Mouse (Mus musculus) E14TG2a.4 (cell line): ENCODE measurements around the gene Tnfsf10.
A peak's percentile ranks its signal among the peaks of the same experiment; 100 is the strongest.
"Not testable (repeated sequence)": the region's sequence is repeated elsewhere in the genome, so short reads cannot be mapped to it uniquely, and the experiment has no call there.

Source experiments
- H3K27me3 ChIP-seq: 2 replicates; pipeline ENCODE4 v1.6.1; 2014; ENCODE audit warnings: low read length, control low read depth; ENCODE audit not compliant: insufficient read depth
- H3K36me3 ChIP-seq: 2 replicates; pipeline ENCODE4 v1.6.1; 2014; ENCODE audit warnings: low read length, control low read depth; ENCODE audit not compliant: insufficient read depth
- H3K4me1 ChIP-seq: replicated peaks from 2 replicates; pipeline ENCODE4 v1.6.1; 2014; ENCODE audit warnings: low read depth, low read length, control low read depth
- H3K4me3 ChIP-seq: replicated peaks from 2 replicates; pipeline ENCODE4 v1.5.1; 2014; ENCODE audit warnings: mild to moderate bottlenecking, low read length
- H3K9me3 ChIP-seq: 2 replicates; pipeline ENCODE4 v1.6.1; 2014; ENCODE audit warnings: low read length, control low read depth
- CTCF ChIP-seq: conservative IDR thresholded peaks from 2 replicates; pipeline ENCODE4 v1.5.1; 2014; ENCODE audit warnings: low read length
- NANOG ChIP-seq: IDR thresholded peaks from 2 replicates; pipeline ENCODE4 v1.6.1; 2014; ENCODE audit warnings: borderline replicate concordance, low read length, mixed read lengths
- POU5F1 ChIP-seq: IDR thresholded peaks from 2 replicates; pipeline ENCODE4 v1.6.1; 2014; ENCODE audit warnings: low read length, borderline replicate concordance

Tnfsf10 gene

GRCm38 (mm10) chr3:27316559-27317287 is at the start of gene Tnfsf10:
TSS of gene Tnfsf10 (plus strand) at chr3:27317028.
- H3K4me3 ChIP-seq, result no peak within 1 kb of the TSS
- no peaks in the 10 kb centered on the region for H3K9me3 ChIP-seq
- 0 out of 2 replicates have a peak, but pooled peaks cover 3% of the 10 kb centered on the region for H3K27me3 ChIP-seq
- no peaks in the 10 kb centered on the region for H3K36me3 ChIP-seq
- peaks cover 2% of the 10 kb centered on the region; the same call in 1 of the 2 replicates for H3K4me1 ChIP-seq
- TF ChIP-seq POU5F1 (no peak), CTCF (no peak), NANOG (no peak)

DNA sequence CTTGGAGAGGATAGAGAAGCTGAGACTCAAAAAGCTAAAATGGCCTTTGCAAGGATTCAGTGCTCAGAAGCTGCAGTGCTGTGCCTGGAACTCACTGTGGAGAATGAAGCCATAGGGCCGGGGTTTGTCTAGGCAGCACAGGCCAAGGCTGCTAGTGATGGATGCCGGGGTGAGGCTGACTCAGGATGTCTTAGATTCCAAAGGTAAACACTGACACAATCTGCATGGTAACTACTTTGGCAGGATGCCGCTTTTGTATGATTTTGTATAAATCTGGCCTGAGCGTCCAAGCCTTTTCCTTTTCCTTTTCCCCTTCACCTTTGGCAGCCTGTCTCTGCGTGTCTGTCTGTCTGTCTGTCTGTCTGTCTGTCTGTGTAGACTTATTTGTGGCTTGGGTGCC is 49.5 kb upstream of the Tnfsf10 start:
- Histone ChIP-seq H3K4me3 (no peak overlapping the region), H3K27me3 (no peaks in the 10 kb centered on the region), H3K4me1 (peaks cover 22% of the 10 kb centered on the region), H3K9me3 (no peaks in the 10 kb centered on the region), H3K36me3 (no peaks in the 10 kb centered on the region)
- TF ChIP-seq POU5F1 (no peak), NANOG (no peak), CTCF (no peak)

GRCm38 (mm10) chr3:27267887-27268286 is 48.9 kb upstream of the Tnfsf10 start:
- Histone ChIP-seq H3K36me3 (no peaks in the 10 kb centered on the region), H3K4me3 (no peak overlapping the region), H3K27me3 (no peaks in the 10 kb centered on the region), H3K9me3 (no peaks in the 10 kb centered on the region), H3K4me1 (peaks cover 28% of the 10 kb centered on the region)
- TF ChIP-seq POU5F1 (no peak), CTCF (no peak), NANOG (no peak)

DNA sequence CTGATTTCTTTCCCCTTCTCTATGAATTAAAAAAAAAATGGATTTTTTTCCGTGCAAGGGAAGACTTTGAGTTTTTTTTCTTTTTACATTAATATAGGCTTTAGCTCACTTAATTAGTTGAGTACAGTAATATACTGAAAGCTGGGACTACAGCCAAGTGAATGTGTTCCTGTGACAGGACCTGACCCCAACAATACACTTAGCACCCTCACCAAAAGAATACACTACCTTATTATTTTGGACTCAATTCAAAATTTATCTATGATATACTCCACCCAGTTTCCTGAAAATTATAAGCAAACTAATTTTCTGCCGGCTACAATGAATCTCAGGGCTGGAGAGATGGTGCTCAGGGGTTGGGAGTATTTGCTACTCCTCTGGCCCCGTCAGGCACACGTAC is 47.7 kb upstream of the Tnfsf10 start:
- TF ChIP-seq NANOG, result no peak
- TF ChIP-seq CTCF, result no peak
- no peak for TF ChIP-seq POU5F1
- H3K4me1 ChIP-seq, result peaks cover 32% of the 10 kb centered on the region
- H3K4me3 ChIP-seq, result no peak overlapping the region
- H3K9me3 ChIP-seq, result no peaks in the 10 kb centered on the region
- H3K27me3 ChIP-seq, result no peaks in the 10 kb centered on the region
- H3K36me3 ChIP-seq, result no peaks in the 10 kb centered on the region

DNA sequence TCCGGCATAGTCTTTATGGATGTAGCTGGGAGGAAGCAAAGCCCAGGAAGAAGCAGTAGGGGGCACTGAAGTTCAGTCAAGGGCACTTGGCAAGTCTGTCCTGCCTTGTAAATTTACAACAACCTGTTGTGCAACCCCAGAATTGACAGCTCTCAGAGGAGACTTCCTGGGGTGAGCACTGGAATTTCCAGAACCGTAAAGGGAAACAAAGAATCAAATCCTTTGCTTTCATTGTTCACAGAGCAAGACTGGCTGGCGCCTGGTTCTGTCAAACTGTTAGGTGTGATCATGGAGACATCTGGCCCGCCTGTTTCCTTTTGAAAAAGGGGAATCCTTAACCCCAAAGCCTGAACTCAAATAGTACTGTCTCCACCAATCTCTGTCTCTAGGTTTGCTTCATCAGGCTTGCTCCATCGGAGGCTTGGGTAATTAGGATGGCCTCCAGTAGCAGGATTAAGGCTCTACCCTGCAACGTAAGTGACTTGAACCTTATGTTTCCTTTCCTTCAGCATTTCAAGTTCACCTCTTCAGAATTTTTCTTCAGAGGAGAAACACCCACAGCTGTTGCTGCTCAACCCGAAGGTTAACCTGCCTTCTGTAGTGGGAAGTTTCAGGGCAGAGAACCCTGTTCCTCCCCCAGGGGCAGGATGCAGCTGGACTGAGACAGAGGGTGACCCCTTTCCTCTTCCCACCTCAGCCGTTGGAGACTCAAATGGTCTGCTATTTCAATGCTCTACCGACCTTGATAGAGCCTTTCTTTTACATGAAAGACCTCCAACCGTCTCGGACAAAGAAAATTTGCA is 46.5 kb upstream of the Tnfsf10 start:
- H3K9me3 ChIP-seq, result no peaks in the 10 kb centered on the region
- peak overlapping the region; percentile 20; the same call in 1 of the 2 replicates for H3K4me3 ChIP-seq

DNA sequence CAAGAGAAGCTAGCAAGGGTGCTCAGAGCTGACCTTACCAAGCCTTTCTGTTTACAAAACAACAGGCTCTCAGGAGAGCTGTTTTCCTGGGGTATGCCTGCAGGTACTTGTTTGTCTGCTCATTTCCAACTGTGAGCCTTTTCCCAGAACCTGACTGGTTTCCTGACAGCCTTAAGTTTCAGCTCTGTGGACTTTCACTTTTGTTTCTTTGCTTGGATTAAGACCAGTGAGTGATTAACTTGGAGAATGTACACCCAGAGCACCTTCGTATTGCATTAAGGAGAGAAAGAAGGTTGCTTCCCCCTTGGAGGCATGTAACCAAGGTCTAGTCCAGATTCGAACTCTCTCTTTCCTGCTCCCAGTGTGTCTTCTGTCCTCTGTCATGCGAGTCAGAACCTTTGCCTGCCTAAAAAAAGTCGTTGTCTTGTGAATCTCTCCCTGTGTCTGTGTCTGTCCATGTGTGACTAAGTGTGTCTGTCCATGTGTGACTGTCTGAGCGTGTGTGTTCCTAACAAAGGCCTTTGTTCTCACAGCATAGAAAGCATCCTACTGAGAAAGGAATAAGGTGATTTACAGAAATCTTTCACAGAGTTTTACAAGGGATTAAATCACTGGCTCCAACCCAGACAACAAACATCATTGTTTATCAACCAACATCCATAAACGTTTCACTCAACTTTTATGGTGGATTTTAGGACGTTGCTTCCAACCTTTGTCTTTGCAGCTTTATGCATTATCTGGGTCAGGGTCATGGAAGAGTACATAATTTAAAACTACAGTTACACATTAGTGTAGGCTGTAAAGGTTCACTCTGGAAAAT is 43.7 kb upstream of the Tnfsf10 start:
- TF ChIP-seq NANOG, result no peak
- Histone ChIP-seq H3K9me3 (no peaks in the 10 kb centered on the region), H3K36me3 (no peaks in the 10 kb centered on the region)

More for the DNA sequence above, 46.5 kb upstream of the Tnfsf10 start:
- peaks cover 32% of the 10 kb centered on the region for H3K4me1 ChIP-seq
- H3K36me3 ChIP-seq, result no peaks in the 10 kb centered on the region
- no peaks in the 10 kb centered on the region for H3K27me3 ChIP-seq
- TF ChIP-seq NANOG (no peak), CTCF (0 out of 2 replicates have a peak, but pooled peaks have one; percentile 7)

GRCm38 (mm10) chr3:27279286-27279925 is 37.4 kb upstream of the Tnfsf10 start:
- not testable (repeated sequence) for H3K9me3 ChIP-seq, H3K36me3 ChIP-seq, H3K4me3 ChIP-seq
- peaks cover 31% of the 10 kb centered on the region for H3K27me3 ChIP-seq
- peaks cover 35% of the 10 kb centered on the region for H3K4me1 ChIP-seq

More for the DNA sequence above, 43.7 kb upstream of the Tnfsf10 start:
- no peaks in the 10 kb centered on the region for H3K27me3 ChIP-seq
- H3K4me1 ChIP-seq, result peaks cover 27% of the 10 kb centered on the region
- H3K4me3 ChIP-seq, result no peak overlapping the region

DNA sequence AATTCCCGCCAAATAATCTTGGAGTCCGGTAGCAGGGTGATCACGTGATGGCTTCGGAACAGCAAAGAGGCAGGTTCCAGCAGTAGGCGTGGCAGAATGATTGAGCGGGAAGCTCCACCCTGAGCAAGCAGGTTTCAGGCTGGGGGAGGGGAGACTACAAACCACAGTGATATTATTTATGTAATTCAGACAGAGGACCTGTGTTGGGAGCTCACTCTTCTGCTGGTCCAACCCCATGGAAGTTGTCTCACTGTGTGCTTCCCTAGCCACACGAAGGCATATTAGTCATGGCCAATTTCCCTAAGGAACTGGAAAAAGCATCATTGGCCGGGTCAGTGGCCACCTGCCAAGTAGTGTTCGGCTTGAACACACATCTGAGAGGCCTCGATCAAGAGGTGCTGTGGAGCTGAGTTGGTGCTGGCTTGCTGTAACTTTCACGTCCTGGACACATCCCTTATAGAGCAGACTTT is 36.5 kb upstream of the Tnfsf10 start:
- no peaks in the 10 kb centered on the region for H3K9me3 ChIP-seq
- H3K36me3 ChIP-seq, result no peaks in the 10 kb centered on the region
- no peak overlapping the region for H3K4me3 ChIP-seq
- H3K4me1 ChIP-seq, result peaks cover 35% of the 10 kb centered on the region
- peaks cover 31% of the 10 kb centered on the region for H3K27me3 ChIP-seq
- TF ChIP-seq CTCF, result no peak
- TF ChIP-seq POU5F1, result no peak
- no peak for TF ChIP-seq NANOG
